Mouse (Mus musculus) gastrocnemius, adult 18-20 months (tissue): Measurements from ENCODE around the gene Pdlim1. TPM values are rescaled to one million over a fixed set of nuclear protein-coding genes. Genes with fewer than 3 reads are reported as not detected.

Experiments
- DNase-seq: peaks from one replicate; pipeline ENCODE4 v3.0.0; 2021; ENCODE audit warnings: low spot score
- total RNA-seq, 2 experiments: library from RNA; stranded (reverse); gene quantifications; 2 replicates each; pipeline ENCODE4 v1.2.3; 2021

Gene Pdlim1
- total RNA-seq, 2 experiments from 2014 or later = 101 to 168 TPM

- peak; percentile 51 for DNase-seq
These were observed 16.8 kb upstream of the Pdlim1 start for GRCm38 (mm10) chr19:40288415-40288814.

DNA sequence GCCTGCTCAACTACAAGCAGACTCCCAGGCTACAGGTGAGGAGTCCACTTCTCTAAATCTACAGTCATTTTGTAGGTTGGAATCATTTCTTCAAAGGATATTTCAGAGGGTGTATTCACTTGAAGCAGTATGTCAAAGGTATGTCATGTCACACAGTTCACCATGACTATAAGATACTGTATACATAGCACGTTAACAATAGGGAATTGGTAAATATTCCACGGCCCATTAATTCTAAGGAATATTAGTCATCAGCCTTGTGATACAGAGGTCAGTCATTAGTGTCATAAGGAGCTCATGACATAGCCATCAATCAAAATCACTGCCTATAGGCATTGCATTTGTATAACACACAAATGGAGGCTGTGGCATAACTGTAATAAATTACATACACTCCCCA, 13.1 kb upstream of the Pdlim1 start:
- DNase-seq = no peak

DNA sequence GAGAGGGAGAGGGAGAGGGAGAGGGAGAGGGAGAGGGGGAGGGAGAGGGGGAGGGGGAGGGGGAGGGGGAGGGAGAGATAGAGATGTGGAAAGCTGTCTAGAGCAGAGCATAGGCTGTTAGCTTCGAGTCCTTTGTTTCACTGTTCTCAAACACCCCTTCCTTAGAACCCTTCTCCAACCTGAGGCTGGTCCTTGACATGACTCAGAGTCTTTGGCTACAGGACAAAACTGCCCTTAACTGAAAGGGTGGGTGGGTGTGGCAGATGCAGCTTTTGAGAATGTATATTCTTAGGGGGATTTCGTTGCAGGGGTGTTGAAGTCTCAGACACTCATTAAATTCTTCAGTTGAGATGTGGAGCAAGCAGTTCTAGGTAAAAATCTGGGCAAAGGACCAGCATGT, 11.8 kb upstream of the Pdlim1 start:
- no peak for DNase-seq

DNA sequence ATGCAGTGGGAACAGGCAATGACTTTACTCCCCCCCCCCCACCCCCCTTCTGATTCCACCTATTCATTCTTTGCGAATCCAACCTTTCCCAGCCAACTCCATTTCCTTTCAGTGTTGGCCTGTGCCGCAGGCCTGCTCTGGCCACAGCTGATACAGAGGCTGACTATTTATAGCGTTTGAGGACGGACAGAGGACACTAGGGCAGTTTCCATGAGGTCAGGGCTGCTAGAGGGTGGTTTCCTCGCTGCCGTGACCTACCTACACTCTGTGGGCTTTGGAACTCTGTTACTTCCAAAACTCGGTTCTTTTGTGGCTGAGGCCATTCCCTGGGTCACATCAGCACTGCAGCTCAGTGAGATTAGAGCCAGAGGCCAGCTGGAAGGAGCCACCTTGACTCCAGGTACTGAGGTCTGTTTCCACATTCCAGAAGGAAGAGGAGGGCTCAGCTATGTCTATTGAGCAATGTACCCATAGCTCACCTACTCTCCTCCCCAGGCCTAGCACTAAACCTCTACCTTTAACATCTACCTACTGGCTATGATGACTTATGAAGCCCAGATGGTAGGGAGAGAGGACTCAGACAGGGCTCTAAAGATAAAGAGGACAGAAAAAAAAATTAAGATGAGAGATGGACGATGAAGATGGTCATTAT, 6.9 kb upstream of the Pdlim1 start:
- peak; percentile 42 for DNase-seq

DNA sequence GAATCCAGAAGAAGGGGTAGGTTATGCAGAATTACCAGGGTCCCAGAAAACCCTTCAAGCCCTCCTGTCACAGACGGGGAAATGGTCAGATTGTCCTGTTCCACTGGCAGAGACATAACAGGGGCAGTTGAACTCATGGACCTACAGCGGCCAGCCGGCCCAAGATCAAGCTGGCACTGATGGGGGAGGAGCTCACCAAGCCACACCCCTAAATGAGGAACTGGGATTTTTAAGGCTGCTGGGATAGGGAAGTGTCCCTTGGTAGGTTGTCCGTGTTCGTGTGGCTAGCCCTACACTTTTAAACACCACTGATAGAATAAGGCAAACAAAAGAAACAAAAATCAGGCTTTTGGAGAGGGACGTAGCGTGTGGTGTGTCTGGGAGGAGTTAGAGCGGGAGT, 5.9 kb upstream of the Pdlim1 start:
- no peak for DNase-seq

- DNase-seq = no peak
These were observed 4.0 kb upstream of the Pdlim1 start for GRCm38 (mm10) chr19:40275401-40276188.

GRCm38 (mm10) chr19:40272674-40273073, 1.0 kb upstream of the Pdlim1 start:
- no peak for DNase-seq

GRCm38 (mm10) chr19:40270351-40271307, 1.0 kb downstream of the Pdlim1 start:
- DNase-seq = no peak

DNA sequence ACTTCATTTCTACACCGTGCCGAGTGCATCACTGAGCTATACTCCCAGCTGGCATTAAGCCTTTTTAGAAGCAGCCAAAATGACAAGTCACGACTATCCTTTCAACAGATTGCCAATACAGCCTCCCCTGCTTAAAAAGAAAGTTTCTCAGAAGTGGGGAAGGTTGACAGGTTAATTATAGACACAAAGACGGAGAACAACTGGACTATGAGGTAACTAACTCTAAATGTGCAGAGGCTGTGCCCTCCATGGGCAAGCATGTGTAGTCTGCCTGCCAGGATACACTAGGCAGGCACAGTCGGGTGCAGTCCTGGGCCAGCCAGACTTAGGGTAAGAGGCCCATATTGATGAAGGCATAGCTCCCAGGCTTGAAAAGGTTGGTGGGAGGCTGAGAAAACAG, 2.1 kb downstream of the Pdlim1 start:
- no peak for DNase-seq

DNA sequence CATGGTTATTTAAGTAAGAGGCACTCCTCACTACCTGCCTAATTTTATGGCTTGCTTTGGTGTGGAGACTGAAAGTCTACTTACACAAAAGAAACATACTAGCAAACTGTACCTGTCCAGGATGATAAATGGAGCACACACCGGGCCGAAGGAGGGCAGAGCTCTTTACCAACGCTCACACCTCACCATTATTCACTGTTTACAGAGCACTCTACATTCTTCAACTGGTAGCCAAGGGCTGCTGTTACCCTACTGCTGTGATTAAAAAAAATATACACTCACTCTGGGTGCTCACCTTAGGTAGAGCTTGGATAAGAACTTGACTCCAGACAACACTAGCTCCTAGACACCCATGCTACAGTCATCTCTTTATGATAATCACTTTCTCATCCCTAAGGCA, 3.1 kb downstream of the Pdlim1 start:
- no peak for DNase-seq

DNA sequence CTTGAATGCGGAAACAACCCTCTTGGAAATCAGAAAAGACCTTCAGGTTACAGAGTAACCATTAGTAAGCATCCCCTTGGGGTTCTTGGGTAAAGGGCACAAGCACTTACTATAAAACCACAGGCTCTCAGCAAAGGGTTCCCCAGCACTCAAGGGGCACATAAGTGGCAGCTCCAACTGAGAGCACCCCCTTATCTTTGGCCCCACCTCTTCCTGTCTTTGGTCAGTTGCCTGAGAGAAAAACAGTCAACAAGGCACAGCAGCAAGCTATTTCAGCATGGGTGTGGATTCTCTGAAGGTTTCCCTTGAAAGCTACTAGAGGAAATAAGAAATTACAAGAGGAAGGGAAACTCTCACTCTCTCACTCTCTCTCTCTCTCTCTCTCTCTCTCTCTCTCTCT, 4.3 kb downstream of the Pdlim1 start:
- no peak for DNase-seq

- DNase-seq = no peak
These were observed 12.2 kb downstream of the Pdlim1 start for GRCm38 (mm10) chr19:40259485-40259884.

DNA sequence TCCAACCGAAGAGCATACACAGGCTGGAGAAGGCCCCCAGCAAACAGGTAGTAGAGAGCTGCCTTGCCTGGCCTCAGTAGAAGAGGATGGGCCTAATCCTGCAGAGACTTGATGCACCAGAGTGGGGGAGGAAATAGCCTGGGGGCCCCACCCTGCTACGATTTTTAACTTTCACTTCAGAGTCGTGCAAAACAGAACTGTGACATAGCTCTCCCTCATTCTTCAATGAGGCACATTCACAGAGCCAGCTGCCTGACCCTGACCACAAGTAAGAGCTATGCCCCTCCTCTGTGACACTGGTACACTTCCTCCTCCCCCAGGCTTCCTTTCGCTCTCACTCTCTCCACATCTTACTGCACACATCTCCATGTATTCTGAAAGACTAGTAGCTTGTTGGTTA, 14.2 kb downstream of the Pdlim1 start:
- DNase-seq = no peak

DNA sequence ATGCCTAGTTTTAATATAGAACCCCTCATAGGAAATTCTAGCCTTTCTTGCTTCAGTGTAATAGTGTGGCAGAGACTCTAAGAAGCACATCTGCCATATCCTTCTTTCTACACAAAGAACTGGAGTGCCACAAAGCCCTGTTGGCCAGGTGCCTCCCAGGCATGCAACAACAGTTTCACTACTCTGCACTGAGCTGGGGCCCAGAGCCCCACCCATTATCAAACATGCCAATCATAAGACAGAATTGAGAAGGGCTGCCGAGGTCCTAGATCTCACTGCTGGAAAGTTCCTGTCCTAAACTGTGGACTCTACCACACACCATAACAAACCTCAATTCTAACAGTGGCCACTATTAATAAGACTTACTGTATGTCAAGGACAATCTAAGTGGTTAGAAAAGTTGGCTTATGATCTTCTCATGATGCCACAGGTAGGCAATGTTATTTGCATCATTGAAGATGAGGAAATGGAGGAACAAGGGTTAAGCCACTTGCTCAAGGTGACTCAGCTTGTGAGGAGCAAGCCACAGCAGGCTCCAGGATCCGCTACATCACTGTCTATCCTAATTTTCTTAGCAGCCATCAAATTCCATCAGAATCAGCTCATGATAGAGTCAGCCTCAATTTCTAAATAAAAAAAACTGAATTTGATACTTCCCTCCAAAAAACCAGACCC, 15.1 kb downstream of the Pdlim1 start:
- no peak for DNase-seq

GRCm38 (mm10) chr19:40255561-40255960, 16.1 kb downstream of the Pdlim1 start:
- DNase-seq = no peak

- DNase-seq = no peak
These were observed 16.9 kb downstream of the Pdlim1 start for GRCm38 (mm10) chr19:40254741-40255140.

DNA sequence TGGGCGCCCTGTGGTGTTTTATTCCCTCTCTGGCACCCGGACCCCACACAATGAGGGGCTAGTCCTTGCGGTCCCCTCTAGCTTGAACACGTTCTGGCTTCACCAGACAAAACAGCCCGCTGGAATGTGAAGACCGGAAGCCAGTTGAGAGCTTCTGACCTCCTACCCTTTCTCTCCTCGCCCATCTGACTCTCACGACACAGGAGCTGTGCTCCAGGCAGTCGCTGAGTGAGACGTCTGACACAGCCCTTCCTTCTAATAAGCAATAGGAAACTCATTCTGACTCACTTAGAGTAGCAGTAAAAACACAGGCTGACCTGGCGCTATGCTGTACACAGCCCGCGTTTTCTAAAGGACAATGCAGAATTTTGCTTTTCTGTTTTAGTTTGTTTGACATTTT, 17.9 kb downstream of the Pdlim1 start:
- no peak for DNase-seq

DNA sequence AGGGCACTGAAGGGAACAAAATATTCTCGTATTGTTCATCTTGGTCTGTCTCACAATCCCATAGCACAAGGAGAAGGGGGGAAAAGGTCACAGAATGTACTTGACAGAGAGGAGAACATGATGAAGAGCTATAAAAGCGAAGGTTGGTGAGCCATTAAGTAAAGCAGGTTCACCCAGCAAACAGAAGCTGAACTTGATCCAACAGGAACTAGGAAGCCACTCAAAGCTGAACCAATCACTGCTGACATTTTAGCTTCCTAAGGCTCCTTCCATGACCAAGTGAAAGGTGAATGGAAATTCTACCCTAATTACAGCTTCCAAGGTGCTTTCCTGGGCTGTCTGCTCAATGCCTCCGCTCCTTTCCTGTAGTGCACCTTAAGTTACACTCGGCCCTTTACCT, 20.5 kb downstream of the Pdlim1 start:
- no peak for DNase-seq

GRCm38 (mm10) chr19:40249352-40249751, 22.3 kb downstream of the Pdlim1 start:
- DNase-seq = no peak

DNA sequence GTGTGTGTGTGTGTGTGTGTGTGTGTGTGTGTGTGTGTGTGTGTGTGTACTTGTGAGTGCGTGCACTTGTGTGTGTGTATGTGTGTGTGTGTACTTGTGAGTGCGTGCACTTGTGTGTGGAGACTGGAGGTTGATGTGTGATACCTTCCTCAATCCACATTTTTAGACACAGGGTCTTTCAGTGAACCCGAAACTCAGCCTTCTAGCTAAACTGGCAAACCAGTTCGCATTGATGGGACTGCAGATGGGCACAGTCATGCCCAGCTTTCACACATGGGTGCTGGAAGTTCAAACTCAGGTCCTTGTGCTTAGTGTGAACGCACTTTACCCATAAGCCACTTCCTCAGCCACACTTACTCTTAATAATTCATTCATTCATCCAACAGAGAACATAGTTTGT, 23.2 kb downstream of the Pdlim1 start:
- no peak for DNase-seq

- peak; percentile 26 for DNase-seq
These were observed 24.4 kb downstream of the Pdlim1 start for GRCm38 (mm10) chr19:40247268-40247666.
